Mouse (Mus musculus): ENCODE data around the gene Ppid. TPM values are rescaled to one million over a fixed set of nuclear protein-coding genes. Genes with fewer than 3 reads are reported as not detected.
A peak's percentile ranks its signal among the peaks of the same experiment; 100 is the strongest.
"Not testable (repeated sequence)": the region's sequence is repeated elsewhere in the genome, so short reads cannot be mapped to it uniquely, and the experiment has no call there.

Ppid gene
- total and polyA plus RNA-seq, 3 experiments = 203 to 254 TPM; not detected in 1

GRCm38 (mm10) chr3:79569351-79569681 lies 21.8 kb upstream of the Ppid start (continued):
- TF ChIP-seq MAX (IDR thresholded peaks at IDR 0.05; ENCODE audit: low read length) (0 out of 2 replicates have a peak, but pooled peaks have one; percentile 15), MYC (IDR thresholded peaks at IDR 0.05; ENCODE audit: low read depth, low read length) (no peak), SIN3A (IDR thresholded peaks at IDR 0.05; ENCODE audit: low read length) (no peak), ETS1 (IDR thresholded peaks at IDR 0.05; ENCODE audit: low read depth, low read length) (no peak)

- no peak overlapping the region for H3K27ac ChIP-seq (ENCODE audit: control insufficient read depth, low read depth, low read length)
Measured at GRCm38 (mm10) chr3:79572399-79572798, 18.7 kb upstream of the Ppid start.

GRCm38 (mm10) chr3:79573376-79573775 lies 17.8 kb upstream of the Ppid start:
- H3K9me3 ChIP-seq (replicated peaks; ENCODE audit: insufficient read depth, low read length); H3K27ac ChIP-seq (ENCODE audit: control insufficient read depth, low read depth, low read length); H3K9ac ChIP-seq (ENCODE audit: control insufficient read depth, low read depth, low read length, poor library complexity, severe bottlenecking); H3K79me2 ChIP-seq (ENCODE audit: control insufficient read depth, insufficient read depth, low read length, poor library complexity); H3K4me3 ChIP-seq (ENCODE audit: control insufficient read depth in 1 of 2, insufficient read depth in 1 of 2, low read depth in 2 of 2, low read length in 2 of 2); H3K27me3 ChIP-seq (ENCODE audit: control insufficient read depth in 1 of 2, insufficient read depth in 2 of 2, low read length in 2 of 2); DNase-seq (ENCODE audit: low read depth, low spot score): not testable (repeated sequence)
- H3K4me1 ChIP-seq (ENCODE audit: control insufficient read depth in 1 of 2, insufficient read depth in 2 of 2, low read length in 2 of 2) = peaks cover 17 to 20% of the 10 kb centered on the region in 2 experiments
- peaks cover 0 to 15% of the 10 kb centered on the region in 2 experiments; a peak in 2 of 4 replicates for H3K36me3 ChIP-seq (ENCODE audit: control insufficient read depth in 1 of 2, insufficient read depth in 2 of 2, low read length in 2 of 2)

More at GRCm38 (mm10) chr3:79572399-79572798, 18.7 kb upstream of the Ppid start:
- peaks cover 16 to 22% of the 10 kb centered on the region in 2 experiments for H3K4me1 ChIP-seq (ENCODE audit: control insufficient read depth in 1 of 2, insufficient read depth in 2 of 2, low read length in 2 of 2)
- H3K9me3 ChIP-seq (replicated peaks; ENCODE audit: insufficient read depth, low read length) = no peaks in the 10 kb centered on the region
- TF ChIP-seq MEF2A (IDR thresholded peaks at IDR 0.05; ENCODE audit: extremely low read depth, insufficient replicate concordance, low read depth, low read length, poor library complexity, severe bottlenecking) = no peak
- no peak for TF ChIP-seq E2F4 (IDR thresholded peaks at IDR 0.05; ENCODE audit: borderline replicate concordance, low read depth, low read length)
- TF ChIP-seq EP300 (IDR thresholded peaks at IDR 0.05; ENCODE audit: low read depth in 1 of 2, low read length in 2 of 2) = no peak
- no peak for TF ChIP-seq KAT2A (conservative IDR thresholded peaks at IDR 0.05; ENCODE audit: low read depth, low read length)
- no peak for TF ChIP-seq NRF1 (IDR thresholded peaks at IDR 0.05; ENCODE audit: insufficient read depth, low read depth, low read length, poor library complexity, severe bottlenecking)
- no peak for TF ChIP-seq JUND (IDR thresholded peaks at IDR 0.05; ENCODE audit: low read depth, low read length)
- TF ChIP-seq ZMIZ1 (IDR thresholded peaks at IDR 0.05; ENCODE audit: low read depth, low read length) = no peak
- no peak for TF ChIP-seq MAX (IDR thresholded peaks at IDR 0.05; ENCODE audit: low read length)
- no peak for TF ChIP-seq POLR2AphosphoS2 (IDR thresholded peaks at IDR 0.05; ENCODE audit: low read length)
- TF ChIP-seq ZC3H11A (IDR thresholded peaks at IDR 0.05; ENCODE audit: low read depth, low read length) = no peak
- no peak for TF ChIP-seq TCF12 (IDR thresholded peaks at IDR 0.05; ENCODE audit: low read depth, low read length)
- no peak for TF ChIP-seq POLR2AphosphoS5 (IDR thresholded peaks at IDR 0.05; ENCODE audit: borderline replicate concordance, low read depth, low read length)
- no peak for TF ChIP-seq MYB (IDR thresholded peaks at IDR 0.05; ENCODE audit: low read depth, low read length)
- no peak for TF ChIP-seq MAZ (IDR thresholded peaks at IDR 0.05; ENCODE audit: low read depth, low read length)
- no peak for TF ChIP-seq USF2 (IDR thresholded peaks at IDR 0.05; ENCODE audit: borderline replicate concordance in 1 of 2, insufficient read depth in 1 of 2, low read depth in 1 of 2, low read length in 2 of 2)
- TF ChIP-seq CHD2 (IDR thresholded peaks at IDR 0.05; ENCODE audit: low read length) = no peak
- no peak for TF ChIP-seq RAD21 (IDR thresholded peaks at IDR 0.05; ENCODE audit: low read depth, low read length)
- H3K79me2 ChIP-seq (ENCODE audit: control insufficient read depth, insufficient read depth, low read length, poor library complexity) = peaks cover 1% of the 10 kb centered on the region
- H3K9ac ChIP-seq (ENCODE audit: control insufficient read depth, low read depth, low read length, poor library complexity, severe bottlenecking) = no peak overlapping the region
- DNase-seq (ENCODE audit: low read depth, low spot score) = no peak
- peaks cover 0 to 15% of the 10 kb centered on the region in 2 experiments; a peak in 2 of 4 replicates for H3K36me3 ChIP-seq (ENCODE audit: control insufficient read depth in 1 of 2, insufficient read depth in 2 of 2, low read length in 2 of 2)
- no peaks in the 10 kb centered on the region for H3K27me3 ChIP-seq (ENCODE audit: control insufficient read depth in 1 of 2, insufficient read depth in 2 of 2, low read length in 2 of 2)
- no peak overlapping the region for H3K4me3 ChIP-seq (ENCODE audit: control insufficient read depth in 1 of 2, insufficient read depth in 1 of 2, low read depth in 2 of 2, low read length in 2 of 2)

Data from MEL (cell line).